Mouse (Mus musculus): ENCODE results near the gene AI597479.

DNA sequence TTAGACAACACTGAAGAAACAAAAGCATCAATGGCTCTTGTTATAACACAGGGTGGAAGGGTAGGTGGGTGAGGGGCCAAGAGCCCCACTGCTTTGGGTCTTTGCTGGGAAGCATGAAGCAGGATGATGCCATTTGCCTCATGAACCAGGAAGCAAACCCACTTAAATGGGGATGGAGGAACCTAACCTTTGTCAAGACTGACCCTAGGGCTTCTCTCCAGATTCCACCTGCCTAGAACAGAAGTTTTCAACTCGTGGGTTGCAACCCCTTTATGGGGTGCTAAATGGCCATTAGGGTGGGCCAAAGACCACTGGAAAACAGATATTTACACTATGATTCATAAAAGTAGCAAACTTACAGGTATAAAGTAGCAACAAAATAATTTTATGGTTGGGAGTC, 25.9 kb upstream of the AI597479 start:
- TF ChIP-seq EP300 (IDR thresholded peaks at IDR 0.05; ENCODE audit: insufficient read depth, low read depth, low read length) (no peak), CTCF (IDR thresholded peaks at IDR 0.05; ENCODE audit: low read depth, low read length) (no peak), POLR2A (IDR thresholded peaks at IDR 0.05; ENCODE audit: insufficient read depth, low read length) (no peak)

Measured in ES-Bruce4 (cell line).